Mouse (Mus musculus) stomach, postnatal 0 days (tissue): ENCODE data around the gene Gm13283.
"Not testable (repeated sequence)": the region's sequence is repeated elsewhere in the genome, so short reads cannot be mapped to it uniquely, and the experiment has no call there.

ENCODE experiments used
- CTCF ChIP-seq: IDR thresholded peaks from 2 replicates; pipeline ENCODE4 v1.5.1; 2016; ENCODE audit warnings: antibody characterized with exemption, low read depth, mild to moderate bottlenecking, moderate library complexity
- EP300 ChIP-seq: optimal IDR thresholded peaks from 2 replicates; pipeline ENCODE3; 2016; ENCODE audit warnings: antibody characterized with exemption

DNA sequence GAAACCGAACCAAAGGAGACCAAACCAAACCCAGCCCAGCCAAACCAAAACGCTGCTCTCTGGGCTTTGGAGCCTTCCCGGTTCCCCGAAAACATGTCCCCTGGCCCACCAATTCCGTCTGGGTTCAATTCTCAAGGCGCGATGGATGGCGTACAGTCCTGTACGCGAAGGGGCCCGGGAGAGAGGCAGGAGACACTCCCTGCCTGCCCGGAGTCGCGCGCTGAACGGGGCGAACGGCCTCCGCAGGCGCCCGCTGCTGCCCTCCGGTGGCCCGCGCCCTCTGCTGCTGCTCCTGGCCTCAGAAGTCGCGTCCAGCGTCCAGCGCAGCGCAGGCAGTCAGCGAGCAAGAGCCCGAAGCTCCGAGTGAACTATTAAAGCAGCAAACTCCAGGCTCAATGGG, 13.6 kb downstream of the Gm13283 start, which contains the start of gene Gm13290:
- TF ChIP-seq CTCF, EP300: not testable (repeated sequence)
